ENCODE assay signal across 15 mouse cellular contexts in genomic region chr15:3488601-3489000, GRCm38 (mm10).
"Had no signal": no experiment of that assay in that cellular context is flagged by ENCODE, and none has a peak within 500 bp of the region (broad histone marks: within the 10 kb centered on the region; RNA-seq: fewer than 3 reads in every experiment).

No protein-coding gene starts in this region.

- H3K36me3 ChIP-seq: neural tube, embryonic 15.5 days; stomach, embryonic 15.5 days had no signal

- H3K27me3 ChIP-seq: neural tube, embryonic 15.5 days; stomach, embryonic 15.5 days had no signal

- H3K4me2 ChIP-seq: neural tube, embryonic 15.5 days; stomach, embryonic 15.5 days had no signal

- H3K9ac ChIP-seq: neural tube, embryonic 15.5 days; stomach, embryonic 15.5 days had no signal

- H3K9me3 ChIP-seq: neural tube, embryonic 15.5 days; stomach, embryonic 15.5 days had no signal

- DNase-seq: retina, postnatal 1 day; right cerebral cortex, adult 18-20 months; right cerebral cortex, postnatal 14 days; right cerebral cortex, postnatal 25 days; right cerebral cortex, postnatal 4 days; spleen, adult 18-20 months; thymus, adult 18-20 months; thymus, adult 2 months; thymus, postnatal 14 days; thymus, postnatal 25 days; thymus, postnatal 36 days; thymus, postnatal 4 days had no signal

- H3K27ac ChIP-seq: neural tube, embryonic 15.5 days; stomach, embryonic 15.5 days; stomach, postnatal 0 days had no signal

- H3K4me3 ChIP-seq: neural tube, embryonic 15.5 days; stomach, embryonic 15.5 days had no signal

- H3K4me1 ChIP-seq: neural tube, embryonic 15.5 days had no signal
